Mouse (Mus musculus): ENCODE measurements around the gene Tsc22d3.

GRCm38 (mm10) chrX:140567711-140568407 is 32.6 kb downstream of the Tsc22d3 start:
- no peak for TF ChIP-seq CTCF (IDR thresholded peaks at IDR 0.05; ENCODE audit: control insufficient read depth, insufficient read depth, insufficient read length)
- no peak for TF ChIP-seq USF1 (IDR thresholded peaks at IDR 0.05; ENCODE audit: low read depth)
- no peak for TF ChIP-seq MAX (IDR thresholded peaks at IDR 0.05)
- TF ChIP-seq MYOD1 (IDR thresholded peaks at IDR 0.05; ENCODE audit: control insufficient read depth, insufficient read length, low read depth) = no peak
- TF ChIP-seq MYOG (IDR thresholded peaks at IDR 0.05; ENCODE audit: control insufficient read depth, extremely low read depth, insufficient read length) = no peak
